Mouse (Mus musculus) urinary bladder, postnatal 14 days (tissue): ENCODE measurements around the gene Rad17.
A peak's percentile ranks its signal among the peaks of the same experiment; 100 is the strongest.

Source experiments
- DNase-seq: peaks from one replicate; pipeline ENCODE4 v3.0.0; 2021; ENCODE audit warnings: low spot score

Gene Rad17

DNA sequence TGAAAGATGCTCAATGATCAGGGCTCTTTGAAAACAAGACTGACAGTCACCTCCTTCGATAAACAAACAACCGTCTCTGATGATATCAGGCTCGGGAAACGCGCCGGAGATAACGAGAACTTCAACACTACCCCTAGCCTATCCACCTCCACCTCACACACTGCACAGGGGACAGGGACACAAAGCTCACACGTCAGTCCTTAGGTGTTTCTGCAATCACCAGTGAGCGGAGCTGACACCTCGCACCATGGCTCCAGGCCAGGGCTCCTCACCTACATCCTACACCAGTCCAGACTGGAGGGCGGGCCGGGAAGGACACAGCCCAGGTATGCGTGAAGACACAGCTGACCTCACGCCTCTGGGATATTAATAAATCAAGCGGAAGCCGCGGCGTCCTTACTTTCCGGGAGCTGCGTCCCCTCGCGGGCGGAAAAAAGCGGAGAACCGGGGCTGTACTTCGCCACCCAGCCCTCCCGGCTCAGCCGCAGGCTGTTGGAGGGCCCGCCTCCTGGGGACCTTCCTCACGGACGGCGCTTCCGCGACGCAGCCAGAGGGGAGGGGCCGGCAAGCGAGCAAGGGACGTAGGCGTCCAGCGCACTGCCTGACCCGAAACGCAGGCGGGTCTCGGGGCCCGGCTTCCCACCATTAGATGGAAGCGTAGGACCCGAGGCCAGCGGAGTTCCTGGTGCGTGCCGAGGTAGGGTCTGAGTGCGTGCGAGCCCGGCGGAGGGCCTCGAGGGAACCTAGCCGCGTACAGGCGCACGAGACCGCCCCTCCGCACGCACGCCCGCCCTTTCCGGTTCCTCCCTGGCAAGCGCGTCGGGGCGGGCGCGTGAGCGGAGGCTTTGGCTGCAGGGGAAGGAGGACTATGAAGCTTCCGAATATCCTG, at the start of gene Rad17, which contains the start of gene Ak6:
Gene Rad17, minus strand, starts transcription at position 502 of the 889 bp plus-strand sequence.
Gene Ak6, plus strand, starts transcription at position 430 of the 889 bp plus-strand sequence.
- DNase-seq: peak; percentile 95

DNA sequence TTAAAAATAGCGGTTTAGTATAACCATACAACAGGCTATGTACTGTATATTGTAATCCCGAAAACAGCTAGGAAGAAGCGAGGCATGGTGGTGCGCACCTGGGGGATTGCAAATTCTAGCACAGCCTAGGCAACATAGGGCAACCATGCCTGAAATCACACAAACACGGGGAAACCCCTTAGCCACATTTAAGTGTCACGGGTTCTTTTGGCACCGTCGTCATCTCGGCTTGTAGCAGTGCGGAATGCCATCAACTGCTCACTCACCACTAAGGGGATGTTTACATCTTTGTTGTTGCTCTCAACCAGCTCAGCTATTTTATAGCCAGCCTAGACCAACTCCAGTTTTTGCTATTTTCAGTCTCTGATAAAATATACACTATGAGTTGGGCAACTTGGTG, 48.0 kb upstream of the Rad17 start:
- no peak for DNase-seq

DNA sequence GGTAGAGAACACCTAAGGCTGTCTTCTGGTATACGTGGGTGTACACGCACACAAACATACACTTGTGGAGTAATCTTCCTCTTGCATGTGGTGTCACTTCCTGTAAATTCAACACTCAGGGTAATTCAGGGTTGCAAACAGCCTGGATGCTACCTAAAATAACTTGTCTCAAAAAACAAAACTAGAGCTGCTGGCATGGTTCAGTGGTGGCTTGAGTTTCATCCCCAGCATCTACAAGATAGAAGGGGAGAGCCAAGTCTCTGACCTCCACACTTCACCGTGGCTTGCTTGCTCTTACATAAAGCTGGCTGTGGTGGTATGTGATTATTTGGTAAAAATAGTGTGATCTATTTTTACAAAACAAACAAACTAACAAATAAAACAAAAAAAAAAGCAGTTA, 46.7 kb upstream of the Rad17 start:
- no peak for DNase-seq

DNA sequence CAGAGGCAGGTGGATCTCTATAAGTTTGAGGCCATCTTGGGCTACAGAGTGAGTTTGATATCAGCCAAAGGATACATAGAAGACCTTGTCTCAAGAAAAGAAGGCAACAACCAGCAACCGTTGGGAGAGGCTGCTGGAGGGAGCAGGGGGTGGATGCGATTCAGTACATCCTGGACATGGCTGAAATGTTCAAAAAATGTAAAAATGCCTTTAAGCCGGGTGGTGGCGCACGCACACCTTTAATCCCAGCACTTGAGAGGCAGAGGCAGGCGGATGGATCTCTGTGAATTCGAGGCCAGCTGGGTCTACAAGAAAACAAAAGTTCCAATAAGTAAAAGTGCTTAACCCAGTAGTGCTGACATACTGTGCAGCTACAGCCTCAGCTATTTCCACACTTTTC, 36.7 kb upstream of the Rad17 start:
- DNase-seq: no peak

DNA sequence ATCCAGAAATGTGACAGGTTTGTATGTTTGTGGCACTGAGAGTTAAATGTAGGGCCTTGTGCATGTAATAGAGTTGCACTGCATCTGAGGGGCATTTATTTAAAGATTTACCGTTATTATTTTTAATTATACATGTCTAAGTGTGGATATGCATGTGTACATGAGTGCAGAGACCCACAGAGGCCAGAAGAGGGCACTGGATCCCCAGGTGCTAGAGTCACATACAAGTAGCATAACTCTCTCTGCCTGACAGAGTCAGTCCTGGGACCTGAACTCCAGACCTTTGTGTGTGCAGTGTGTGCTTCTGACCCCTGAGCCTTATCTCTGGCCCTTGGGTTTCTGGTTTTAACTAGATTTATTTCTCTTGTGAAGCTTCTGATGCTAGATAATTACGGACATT, 33.5 kb upstream of the Rad17 start:
- no peak for DNase-seq

DNA sequence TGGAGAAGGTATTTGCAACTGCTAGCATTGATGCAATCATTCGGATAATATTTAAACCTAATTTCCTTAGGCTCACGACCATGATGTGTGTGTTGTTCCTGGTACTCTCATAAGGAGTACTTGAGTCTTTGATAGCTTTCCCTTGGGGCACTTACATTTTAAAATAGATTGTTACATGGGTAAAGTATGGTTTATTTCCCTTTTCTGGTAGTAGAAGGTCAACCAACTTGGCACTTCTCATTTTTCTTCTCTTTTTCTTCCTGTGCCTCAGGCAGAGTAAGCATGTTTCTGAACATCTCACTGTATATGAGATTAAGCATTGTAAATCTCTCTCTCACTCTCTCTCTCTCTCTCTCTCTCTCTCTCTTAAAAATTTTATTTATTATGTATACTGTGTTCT, 32.0 kb upstream of the Rad17 start:
- no peak for DNase-seq

DNA sequence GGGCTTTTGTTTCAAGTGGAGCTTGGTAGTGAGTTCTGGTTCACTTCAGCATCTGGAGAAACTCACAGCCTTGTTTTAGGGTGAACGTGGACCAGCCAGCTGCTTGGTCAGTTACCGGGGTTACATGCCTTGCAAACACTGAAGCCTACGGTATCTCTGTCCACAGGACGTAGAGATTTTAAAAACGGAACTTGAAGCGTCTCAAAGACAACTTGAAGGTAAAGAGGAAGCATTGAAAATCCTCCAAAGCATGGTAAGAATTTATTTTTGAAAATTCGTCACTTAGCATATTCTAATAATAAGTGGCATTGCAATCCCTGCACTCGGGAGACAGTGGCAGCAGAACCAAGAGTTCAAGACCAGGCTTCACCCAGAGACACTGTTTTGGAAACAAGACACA, 30.8 kb upstream of the Rad17 start:
- no peak for DNase-seq

DNA sequence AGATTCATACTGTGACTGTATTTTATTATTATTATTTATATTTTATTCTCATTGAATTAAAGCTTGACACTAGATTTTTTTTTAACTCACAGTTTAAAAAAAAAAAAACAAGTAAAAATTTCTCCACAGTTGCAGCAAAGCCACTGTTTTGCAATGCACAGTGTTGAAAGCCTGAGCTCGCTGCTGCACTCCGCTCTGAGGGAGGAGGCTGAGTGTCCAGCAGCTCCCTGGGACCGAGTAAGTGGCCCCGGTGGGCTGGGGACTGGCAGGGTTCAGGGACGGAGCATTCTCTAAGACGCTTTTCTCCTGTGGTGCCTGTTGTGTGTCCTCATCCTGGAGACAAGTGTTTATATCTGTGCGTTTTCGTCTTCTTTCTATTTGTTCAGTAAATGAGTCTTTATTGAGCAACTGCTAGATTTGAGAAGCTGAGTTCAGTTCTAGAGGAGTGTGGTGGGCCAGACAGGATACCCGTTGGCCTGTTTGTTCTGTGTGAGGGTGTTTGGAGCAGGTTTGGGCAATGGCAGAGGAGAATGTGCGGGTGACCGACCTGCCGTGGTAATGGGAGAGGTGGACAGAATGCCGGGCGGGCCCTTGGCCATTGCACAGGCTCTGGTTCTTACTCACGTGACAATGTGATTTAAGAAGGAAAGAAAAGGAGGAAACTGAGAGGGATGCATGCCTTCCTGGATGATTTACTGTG, 25.2 kb upstream of the Rad17 start:
- DNase-seq: no peak

DNA sequence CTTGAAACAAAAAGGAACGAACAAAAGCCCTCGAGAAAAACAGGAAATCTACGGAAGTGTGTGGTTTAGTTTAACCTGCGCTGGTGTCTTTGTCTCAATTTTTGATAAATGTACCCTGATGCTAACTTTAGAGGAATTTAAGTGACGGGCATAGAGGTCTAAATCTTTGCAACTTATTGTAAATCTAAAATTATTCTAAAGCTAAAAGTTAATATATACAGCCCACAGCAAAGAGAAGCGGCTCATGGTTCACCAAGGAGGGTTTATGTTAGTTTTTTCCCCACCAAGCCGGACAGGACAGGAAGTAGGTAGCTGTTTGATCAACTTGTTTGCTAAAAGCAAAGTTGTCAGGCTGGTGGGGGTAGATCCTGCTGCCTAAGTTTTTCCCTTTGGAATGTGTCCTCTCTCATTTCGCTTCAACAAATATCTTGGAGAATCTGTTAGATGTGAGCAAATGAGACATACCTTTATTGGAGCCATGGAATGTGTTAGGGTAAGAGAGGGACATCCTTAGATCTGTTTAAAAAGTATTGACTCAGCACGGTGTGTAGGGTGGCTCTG, 19.4 kb upstream of the Rad17 start:
- no peak for DNase-seq

DNA sequence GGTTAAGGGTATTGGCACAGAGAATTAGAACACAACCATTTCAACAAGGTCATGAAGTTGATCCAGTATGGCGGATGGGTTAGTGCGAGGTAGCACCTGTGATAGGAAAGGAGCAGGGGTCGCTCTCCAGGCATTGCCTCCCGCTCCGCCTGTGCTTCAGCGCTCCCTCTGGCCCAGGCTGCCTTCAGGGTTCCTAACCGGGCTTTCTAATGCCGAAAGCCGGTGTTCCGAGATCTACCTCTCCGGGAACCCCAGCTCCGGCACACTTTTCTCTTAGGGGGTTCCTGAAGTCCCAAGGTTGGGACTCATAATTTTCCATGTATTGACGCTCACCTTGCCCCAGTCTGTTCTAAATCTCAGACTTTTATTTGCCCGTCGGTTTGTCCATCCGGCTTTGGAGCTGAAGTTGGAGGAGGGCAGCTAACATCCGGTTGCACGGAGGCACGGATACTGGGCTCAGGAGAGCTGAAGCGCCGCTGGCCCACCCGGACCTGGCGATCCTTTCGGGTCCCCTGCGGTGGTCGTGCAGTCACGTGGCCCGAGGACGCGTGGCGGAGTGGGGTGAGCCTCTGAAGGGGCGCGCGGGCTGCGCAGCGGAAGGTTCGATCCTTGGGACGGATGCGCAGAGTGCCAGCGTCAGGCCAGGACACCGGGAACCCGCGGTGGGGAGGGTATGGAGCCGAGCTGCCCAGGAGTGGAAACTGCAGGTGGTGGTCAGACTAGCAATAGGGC, 18.6 kb upstream of the Rad17 start, which contains the start of gene Ccdc125:
Gene Ccdc125, plus strand, starts transcription at position 427 of the 732 bp plus-strand sequence.
- DNase-seq: peak; percentile 43

DNA sequence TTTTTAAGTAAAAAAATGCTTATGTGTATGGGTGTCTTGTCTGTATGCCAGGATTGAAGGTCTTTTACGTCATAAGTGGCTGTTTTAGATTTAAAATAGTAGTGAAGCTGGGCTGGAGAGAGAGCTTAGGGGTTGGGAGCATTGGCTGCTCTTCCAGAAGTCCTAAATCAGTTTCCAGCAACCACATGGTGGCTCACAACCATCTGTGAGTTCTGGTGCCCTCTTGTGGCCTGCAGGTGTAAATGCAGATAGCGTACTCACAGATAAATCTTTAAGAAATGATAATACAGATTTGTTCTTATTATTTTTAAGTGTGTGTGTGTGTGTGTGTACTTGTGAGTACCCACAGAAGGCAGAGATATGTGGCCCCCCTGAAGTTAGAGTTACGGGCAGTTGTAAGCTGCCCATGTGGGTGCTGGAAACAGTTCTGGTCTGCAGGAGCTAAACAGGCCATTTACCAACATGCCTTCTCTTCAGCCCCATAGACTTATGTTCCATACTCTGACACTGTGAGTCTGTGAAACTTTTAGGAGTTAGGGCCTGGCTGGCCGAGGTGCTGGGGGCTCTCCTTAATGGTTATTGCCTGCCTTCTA, 9.1 kb upstream of the Rad17 start:
- peak; percentile 60 for DNase-seq

DNA sequence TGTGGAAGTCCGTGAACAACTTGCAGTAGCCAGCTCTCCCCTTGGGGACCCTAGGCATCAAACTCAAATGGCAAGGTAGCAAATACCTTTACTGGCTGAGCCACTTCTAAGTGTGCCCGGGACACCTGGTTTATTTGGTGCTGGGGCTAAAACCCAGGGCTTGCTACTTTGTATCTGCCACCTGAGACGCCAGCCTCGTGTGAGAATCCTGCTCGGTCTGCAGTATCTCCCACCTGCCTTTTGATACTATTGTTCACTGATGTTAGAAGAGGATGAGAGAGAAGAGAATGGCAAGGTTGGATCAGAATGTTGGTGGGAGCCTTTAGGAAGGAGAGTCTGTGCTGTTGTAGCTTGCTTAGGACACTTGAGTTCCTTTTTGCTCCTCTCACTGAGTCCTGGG, 7.2 kb upstream of the Rad17 start:
- no peak for DNase-seq

DNA sequence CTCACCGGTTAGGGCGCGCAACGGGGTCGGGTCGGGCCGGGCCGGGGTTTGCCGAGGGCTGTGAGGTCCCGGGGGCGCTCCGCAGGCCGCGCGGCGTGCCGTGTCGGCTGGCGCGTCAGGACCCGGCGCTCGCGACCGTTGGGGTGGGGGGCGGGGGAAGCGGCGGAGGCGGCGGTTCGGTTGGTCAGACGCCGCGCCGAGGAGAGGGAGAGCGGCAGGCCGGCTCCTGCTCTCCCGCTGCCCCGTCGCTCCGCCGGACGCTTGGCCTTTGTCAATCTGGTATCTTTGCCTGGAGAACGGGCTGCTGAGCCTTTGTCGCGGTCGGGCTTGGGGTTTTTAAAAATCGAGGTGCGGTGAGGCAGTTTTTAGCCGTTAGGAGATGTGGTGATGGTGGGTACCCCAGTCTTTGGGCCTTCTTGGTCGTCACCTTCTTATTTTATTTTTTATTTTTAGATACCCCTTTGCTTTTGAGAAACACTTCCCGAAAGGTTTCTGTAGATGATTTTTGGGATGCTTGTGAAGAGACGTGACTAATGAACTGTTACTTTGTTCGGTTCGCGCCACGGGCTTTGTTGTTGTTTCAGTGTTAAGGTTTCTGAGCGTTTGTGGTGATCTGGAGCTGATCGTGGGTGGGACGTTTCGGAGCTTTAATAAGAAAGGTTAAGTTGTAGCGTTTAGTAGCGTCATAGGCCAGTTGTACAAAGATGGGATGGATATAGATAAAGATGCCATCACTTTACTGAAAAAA, 762 bp upstream of the Rad17 start, which contains the start of gene Taf9:
Gene Taf9, plus strand, starts transcription at position 141 of the 748 bp plus-strand sequence.
- no peak for DNase-seq

DNA sequence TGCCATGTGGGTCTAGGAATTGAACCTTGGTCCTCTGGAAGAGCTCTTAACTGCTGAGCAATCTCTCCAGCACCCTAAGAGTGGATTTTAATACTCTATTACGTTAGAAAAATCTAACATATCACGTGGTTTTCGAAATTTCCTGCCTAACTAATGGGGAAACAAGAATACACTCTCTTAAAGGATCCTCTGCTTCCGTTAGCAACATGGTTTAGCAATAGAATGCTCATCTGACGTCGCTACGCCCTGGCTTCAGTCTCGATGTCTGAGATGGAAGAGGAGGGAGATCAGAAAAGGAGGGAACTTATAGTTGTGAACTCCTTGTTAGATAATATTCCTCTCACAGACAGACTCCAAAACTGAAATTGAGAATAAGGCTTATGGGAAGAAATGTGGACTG, 2.6 kb downstream of the Rad17 start:
- DNase-seq: no peak

DNA sequence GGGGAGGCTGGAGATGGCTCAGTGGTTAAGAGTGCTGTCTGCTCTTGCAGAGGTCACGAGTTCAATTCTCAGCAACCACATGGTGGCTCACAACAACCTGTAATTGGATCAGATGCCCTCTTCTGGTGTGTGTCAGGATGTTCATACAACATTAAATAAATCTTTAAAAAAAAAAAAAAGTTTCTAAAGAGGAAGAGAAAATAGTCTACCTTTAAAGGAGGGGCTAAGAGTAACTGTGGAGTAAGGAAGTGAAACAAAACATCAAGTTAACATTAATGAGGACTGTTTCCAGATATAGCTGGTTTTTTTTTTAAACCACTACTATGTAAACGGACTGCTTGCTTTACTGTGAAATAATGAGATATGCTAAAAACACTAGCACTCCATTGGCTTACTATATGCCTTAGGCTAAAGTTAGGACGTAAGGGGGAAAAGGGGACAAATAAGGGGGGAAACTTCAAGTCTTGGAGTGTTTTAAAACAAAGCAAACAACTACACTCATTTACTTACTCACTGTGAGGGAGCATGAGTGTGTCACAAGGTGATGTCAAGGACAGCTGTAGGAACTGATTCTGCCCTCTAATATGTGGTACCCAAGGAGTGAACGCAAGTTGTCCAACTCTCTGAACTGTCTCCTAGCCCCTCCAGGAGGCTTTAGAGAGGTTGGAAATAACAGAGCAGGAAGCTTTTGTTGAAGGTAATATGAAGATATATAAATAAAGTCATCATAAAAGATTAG, 8.2 kb downstream of the Rad17 start:
- no peak for DNase-seq

DNA sequence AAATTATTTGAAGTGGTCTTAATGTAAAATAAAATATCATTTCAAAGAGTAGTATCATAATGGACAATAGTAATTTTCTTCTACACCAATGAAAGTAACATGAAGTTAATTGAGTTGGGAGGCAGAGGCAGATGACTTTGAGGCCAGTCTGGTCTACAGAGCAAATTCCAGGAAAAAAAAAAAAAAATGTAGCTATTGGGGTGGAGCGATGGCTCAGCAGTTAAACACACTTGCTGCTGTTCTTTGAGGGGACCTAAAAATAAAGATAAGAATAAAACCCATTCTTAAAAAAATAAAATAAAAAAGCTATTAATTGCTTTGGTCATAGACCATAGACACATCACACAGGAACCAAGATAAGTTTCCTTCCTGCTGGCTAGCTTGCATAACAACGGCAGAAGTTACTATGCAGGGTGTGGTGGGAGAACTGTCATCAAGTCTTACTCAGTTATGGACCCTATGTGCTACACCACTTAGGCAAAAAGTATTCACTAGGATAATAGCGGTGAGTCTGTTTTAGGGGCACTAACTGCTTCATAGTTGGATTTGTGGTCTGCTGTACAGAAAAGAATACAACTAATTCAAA, 16.7 kb downstream of the Rad17 start:
- DNase-seq: no peak

DNA sequence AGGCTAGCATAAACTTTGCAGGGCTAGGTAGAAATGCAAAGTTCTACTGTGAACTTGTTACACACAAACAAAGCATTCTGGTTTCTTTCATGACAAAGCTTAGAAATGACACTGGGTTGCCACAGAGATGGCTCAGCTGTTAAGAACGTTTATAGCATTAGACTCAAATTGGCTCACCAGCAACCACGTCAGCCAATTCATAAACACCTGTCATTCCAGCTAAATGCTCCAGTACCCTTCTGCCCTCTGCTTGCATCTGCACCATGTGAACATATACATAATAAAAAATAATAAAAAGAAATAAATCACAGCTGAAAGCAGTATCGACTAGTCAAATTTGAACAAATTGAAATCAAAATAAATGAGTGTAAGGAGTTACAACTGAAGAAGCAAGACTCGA, 28.6 kb downstream of the Rad17 start:
- DNase-seq: no peak

DNA sequence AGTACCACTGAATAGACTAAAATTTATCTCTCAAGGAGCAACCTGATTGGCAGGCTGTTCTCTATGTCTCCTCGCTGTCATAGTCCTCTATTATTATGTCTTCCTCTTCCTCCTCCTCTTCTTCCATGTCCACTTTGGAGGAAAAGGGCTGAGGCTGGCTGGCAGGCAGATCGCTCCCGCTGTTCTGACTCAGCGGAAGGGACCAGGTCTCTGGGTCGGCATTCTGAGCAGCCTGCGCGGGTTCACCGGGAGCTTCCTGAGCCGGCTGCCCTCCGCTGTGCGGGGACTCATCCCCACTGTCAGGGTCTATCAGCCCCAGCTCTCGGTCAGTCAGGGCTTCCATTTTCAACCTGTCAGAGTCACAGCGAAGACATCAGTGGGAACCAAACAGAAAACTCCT, 33.3 kb downstream of the Rad17 start:
- no peak for DNase-seq

DNA sequence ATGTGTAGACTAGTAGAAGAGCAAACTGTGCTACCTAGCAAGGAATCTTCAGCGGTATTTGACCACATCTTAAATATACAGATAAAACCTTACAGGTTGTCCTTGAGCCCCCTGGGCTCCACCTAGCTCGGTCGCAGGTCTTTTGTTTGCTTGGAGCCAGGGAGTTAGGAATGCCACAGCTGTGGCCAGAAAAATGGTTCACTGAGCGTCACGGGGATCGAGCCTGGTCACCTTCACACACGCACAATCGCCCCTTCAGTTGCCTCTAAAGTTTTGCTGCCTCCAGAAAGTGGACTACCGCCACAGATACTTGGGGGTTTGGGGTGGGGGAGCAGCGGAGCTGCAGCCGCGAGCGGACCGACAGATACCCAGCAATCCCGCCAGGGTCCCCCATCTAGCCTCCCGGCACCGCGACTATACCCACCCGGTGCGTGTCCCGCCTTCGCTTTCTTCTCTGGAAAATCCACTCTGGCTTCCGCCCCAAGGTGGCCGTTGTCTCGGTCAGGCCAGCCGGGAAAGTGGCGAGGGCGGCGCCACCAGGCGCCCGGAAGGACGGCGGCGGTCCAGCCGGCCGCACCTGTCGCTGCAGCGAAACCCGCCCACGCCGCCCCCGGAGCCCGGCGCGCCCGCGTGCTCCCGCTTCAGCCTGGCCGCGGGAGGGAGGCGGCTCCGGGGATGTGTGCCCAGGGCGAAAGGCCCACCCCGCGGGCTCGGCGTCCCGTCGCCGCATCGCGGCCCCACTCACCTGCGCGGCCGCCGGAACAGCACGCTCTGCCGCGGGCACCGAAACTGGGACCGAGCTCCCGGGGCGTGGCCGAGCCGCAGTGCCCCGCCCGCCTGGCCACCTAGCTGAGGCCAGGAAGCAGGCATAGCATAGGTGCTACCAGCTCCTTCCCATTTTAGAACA, 34.4 kb downstream of the Rad17 start, which contains the start of gene Marveld2:
Gene Marveld2, minus strand, starts transcription at position 791 of the 907 bp plus-strand sequence.
- peak; percentile 75 for DNase-seq
